Mouse (Mus musculus): ENCODE measurements around the gene Ly6c2. TPM values are rescaled to one million over a fixed set of nuclear protein-coding genes. Genes with fewer than 3 reads are reported as not detected.
"Not testable (repeated sequence)": the region's sequence is repeated elsewhere in the genome, so short reads cannot be mapped to it uniquely, and the experiment has no call there.

The Ly6c2 gene
- 1.0 and 1.6 TPM in 2 replicates for polyA plus RNA-seq (2015; fragmentation: Nextera tagmentation; extraction: Ambion mirVana)

GRCm38 (mm10) chr15:75111861-75112630 lies at the start of gene Ly6c2:
Gene Ly6c2, minus strand, starts transcription at chr15:75111970.
- not testable (repeated sequence) for H3K9me3 ChIP-seq (ENCODE audit: control insufficient read depth, low read length); H3K4me3 ChIP-seq (ENCODE audit: low read depth, low read length); H3K27ac ChIP-seq (replicated peaks); H3K27me3 ChIP-seq (ENCODE audit: control insufficient read depth, insufficient read depth, low read length); H3K36me3 ChIP-seq (ENCODE audit: control insufficient read depth, insufficient read depth, low read length); ATAC-seq (ENCODE audit: low FRiP score, low TSS enrichment); H3K9ac ChIP-seq (ENCODE audit: low read length); H3K4me2 ChIP-seq (replicated peaks; ENCODE audit: low read depth); H3K4me1 ChIP-seq (replicated peaks; ENCODE audit: control insufficient read depth, insufficient read depth); DNase-seq (ENCODE audit: low spot score)
- WGBS, result 80% methylated on average over 1 of the region's 1 CpGs

- H3K36me3 ChIP-seq (ENCODE audit: control insufficient read depth, insufficient read depth, low read length), result no peaks in the 10 kb centered on the region
- no peaks in the 10 kb centered on the region for H3K9me3 ChIP-seq (ENCODE audit: control insufficient read depth, low read length)
- no peak for TF ChIP-seq CTCF (IDR thresholded peaks at IDR 0.05; ENCODE audit: low read depth)
- no peak for TF ChIP-seq EP300 (optimal IDR thresholded peaks at IDR 0.05)
- no peaks in the 10 kb centered on the region for H3K27me3 ChIP-seq (ENCODE audit: control insufficient read depth, insufficient read depth, low read length)
- no peak overlapping the region for H3K9ac ChIP-seq (ENCODE audit: low read length)
- no peak for ATAC-seq (ENCODE audit: low FRiP score, low TSS enrichment)
- no peak overlapping the region for H3K4me2 ChIP-seq (replicated peaks; ENCODE audit: low read depth)
- H3K27ac ChIP-seq (replicated peaks), result no peak overlapping the region
- no peak for DNase-seq (ENCODE audit: low spot score)
- no peak overlapping the region for H3K4me3 ChIP-seq (ENCODE audit: low read depth, low read length)
- 63% methylated on average over 1 of the region's 1 CpGs for WGBS
- no peaks in the 10 kb centered on the region for H3K4me1 ChIP-seq (replicated peaks; ENCODE audit: control insufficient read depth, insufficient read depth)
Measured at GRCm38 (mm10) chr15:75157646-75158045, 45.9 kb upstream of the Ly6c2 start.

GRCm38 (mm10) chr15:75154940-75155339 lies 43.2 kb upstream of the Ly6c2 start, which contains the start of gene Ly6g:
Gene Ly6g, plus strand, starts transcription at chr15:75155240.
- WGBS, result 80% methylated on average over 1 of the region's 1 CpGs
- ATAC-seq (ENCODE audit: low FRiP score, low TSS enrichment), result no peak
- DNase-seq (ENCODE audit: low spot score), result no peak
- no peak within 1 kb of the TSS for H3K27ac ChIP-seq (replicated peaks)
- H3K4me2 ChIP-seq (replicated peaks; ENCODE audit: low read depth), result no peak within 1 kb of the TSS
- no peaks in the 10 kb centered on the region for H3K9me3 ChIP-seq (ENCODE audit: control insufficient read depth, low read length)
- H3K36me3 ChIP-seq (ENCODE audit: control insufficient read depth, insufficient read depth, low read length), result no peaks in the 10 kb centered on the region
- no peak within 1 kb of the TSS for H3K9ac ChIP-seq (ENCODE audit: low read length)
- no peaks in the 10 kb centered on the region for H3K27me3 ChIP-seq (ENCODE audit: control insufficient read depth, insufficient read depth, low read length)
- H3K4me3 ChIP-seq (ENCODE audit: low read depth, low read length), result no peak within 1 kb of the TSS
- TF ChIP-seq CTCF (IDR thresholded peaks at IDR 0.05; ENCODE audit: low read depth), result no peak
- TF ChIP-seq EP300 (optimal IDR thresholded peaks at IDR 0.05), result no peak
- H3K4me1 ChIP-seq (replicated peaks; ENCODE audit: control insufficient read depth, insufficient read depth), result no peaks in the 10 kb centered on the region

- ATAC-seq (ENCODE audit: low FRiP score, low TSS enrichment) (no peak), DNase-seq (ENCODE audit: low spot score) (no peak)
- Histone ChIP-seq H3K4me3 (ENCODE audit: low read depth, low read length) (no peak overlapping the region), H3K9me3 (ENCODE audit: control insufficient read depth, low read length) (no peaks in the 10 kb centered on the region), H3K27ac (replicated peaks) (no peak overlapping the region), H3K36me3 (ENCODE audit: control insufficient read depth, insufficient read depth, low read length) (no peaks in the 10 kb centered on the region), H3K4me1 (replicated peaks; ENCODE audit: control insufficient read depth, insufficient read depth) (no peaks in the 10 kb centered on the region), H3K27me3 (ENCODE audit: control insufficient read depth, insufficient read depth, low read length) (no peaks in the 10 kb centered on the region), H3K4me2 (replicated peaks; ENCODE audit: low read depth) (no peak overlapping the region), H3K9ac (ENCODE audit: low read length) (no peak overlapping the region)
- no peak for TF ChIP-seq CTCF (IDR thresholded peaks at IDR 0.05; ENCODE audit: low read depth)
- no peak for TF ChIP-seq EP300 (optimal IDR thresholded peaks at IDR 0.05)
Measured at GRCm38 (mm10) chr15:75153087-75153486, 41.3 kb upstream of the Ly6c2 start.

GRCm38 (mm10) chr15:75143735-75144134 lies 32.0 kb upstream of the Ly6c2 start:
- H3K4me3 ChIP-seq (ENCODE audit: low read depth, low read length), result no peak overlapping the region
- no peaks in the 10 kb centered on the region for H3K27me3 ChIP-seq (ENCODE audit: control insufficient read depth, insufficient read depth, low read length)
- DNase-seq (ENCODE audit: low spot score) (peak; percentile 17), ATAC-seq (ENCODE audit: low FRiP score, low TSS enrichment) (no peak)
- no peaks in the 10 kb centered on the region for H3K36me3 ChIP-seq (ENCODE audit: control insufficient read depth, insufficient read depth, low read length)
- TF ChIP-seq CTCF (IDR thresholded peaks at IDR 0.05; ENCODE audit: low read depth) (peak; percentile 68), EP300 (optimal IDR thresholded peaks at IDR 0.05) (no peak)
- H3K9me3 ChIP-seq (ENCODE audit: control insufficient read depth, low read length), result no peaks in the 10 kb centered on the region
- H3K4me1 ChIP-seq (replicated peaks; ENCODE audit: control insufficient read depth, insufficient read depth), result no peaks in the 10 kb centered on the region
- no peak overlapping the region for H3K4me2 ChIP-seq (replicated peaks; ENCODE audit: low read depth)
- H3K27ac ChIP-seq (replicated peaks), result no peak overlapping the region
- no peak overlapping the region for H3K9ac ChIP-seq (ENCODE audit: low read length)
- 51% methylated on average over 3 of the region's 3 CpGs for WGBS

GRCm38 (mm10) chr15:75141812-75142360 lies 30.1 kb upstream of the Ly6c2 start:
- 38% methylated on average over 6 of the region's 6 CpGs for WGBS
- not testable (repeated sequence) for H3K36me3 ChIP-seq (ENCODE audit: control insufficient read depth, insufficient read depth, low read length); H3K9me3 ChIP-seq (ENCODE audit: control insufficient read depth, low read length); H3K27me3 ChIP-seq (ENCODE audit: control insufficient read depth, insufficient read depth, low read length); H3K27ac ChIP-seq (replicated peaks); H3K4me2 ChIP-seq (replicated peaks; ENCODE audit: low read depth); H3K9ac ChIP-seq (ENCODE audit: low read length); H3K4me1 ChIP-seq (replicated peaks; ENCODE audit: control insufficient read depth, insufficient read depth); ATAC-seq (ENCODE audit: low FRiP score, low TSS enrichment); H3K4me3 ChIP-seq (ENCODE audit: low read depth, low read length)
- TF ChIP-seq CTCF (IDR thresholded peaks at IDR 0.05; ENCODE audit: low read depth), result peak; percentile 66
- DNase-seq (ENCODE audit: low spot score), result peak; percentile 25

GRCm38 (mm10) chr15:75137739-75138138 lies 26.0 kb upstream of the Ly6c2 start:
- H3K4me2 ChIP-seq (replicated peaks; ENCODE audit: low read depth); DNase-seq (ENCODE audit: low spot score); H3K27me3 ChIP-seq (ENCODE audit: control insufficient read depth, insufficient read depth, low read length); H3K4me3 ChIP-seq (ENCODE audit: low read depth, low read length); H3K36me3 ChIP-seq (ENCODE audit: control insufficient read depth, insufficient read depth, low read length); H3K9ac ChIP-seq (ENCODE audit: low read length); H3K27ac ChIP-seq (replicated peaks); H3K4me1 ChIP-seq (replicated peaks; ENCODE audit: control insufficient read depth, insufficient read depth); ATAC-seq (ENCODE audit: low FRiP score, low TSS enrichment); H3K9me3 ChIP-seq (ENCODE audit: control insufficient read depth, low read length): not testable (repeated sequence)
- 58% methylated on average over 3 of the region's 3 CpGs for WGBS

- WGBS, result 85% methylated on average over 1 of the region's 2 CpGs
- not testable (repeated sequence) for H3K9ac ChIP-seq (ENCODE audit: low read length); ATAC-seq (ENCODE audit: low FRiP score, low TSS enrichment); H3K36me3 ChIP-seq (ENCODE audit: control insufficient read depth, insufficient read depth, low read length); H3K4me3 ChIP-seq (ENCODE audit: low read depth, low read length); H3K4me2 ChIP-seq (replicated peaks; ENCODE audit: low read depth); H3K27ac ChIP-seq (replicated peaks); H3K9me3 ChIP-seq (ENCODE audit: control insufficient read depth, low read length); H3K27me3 ChIP-seq (ENCODE audit: control insufficient read depth, insufficient read depth, low read length); H3K4me1 ChIP-seq (replicated peaks; ENCODE audit: control insufficient read depth, insufficient read depth); DNase-seq (ENCODE audit: low spot score)
Measured at GRCm38 (mm10) chr15:75135090-75135783, 23.5 kb upstream of the Ly6c2 start.

Data from stomach, postnatal 0 days (tissue).